Mouse (Mus musculus) cerebellum, adult 8-10 months (tissue): ENCODE data around the gene Rab3ip.

ENCODE experiments used
- DNase-seq: peaks from one replicate; pipeline ENCODE4 v3.0.0; 2022

Gene Rab3ip

DNA sequence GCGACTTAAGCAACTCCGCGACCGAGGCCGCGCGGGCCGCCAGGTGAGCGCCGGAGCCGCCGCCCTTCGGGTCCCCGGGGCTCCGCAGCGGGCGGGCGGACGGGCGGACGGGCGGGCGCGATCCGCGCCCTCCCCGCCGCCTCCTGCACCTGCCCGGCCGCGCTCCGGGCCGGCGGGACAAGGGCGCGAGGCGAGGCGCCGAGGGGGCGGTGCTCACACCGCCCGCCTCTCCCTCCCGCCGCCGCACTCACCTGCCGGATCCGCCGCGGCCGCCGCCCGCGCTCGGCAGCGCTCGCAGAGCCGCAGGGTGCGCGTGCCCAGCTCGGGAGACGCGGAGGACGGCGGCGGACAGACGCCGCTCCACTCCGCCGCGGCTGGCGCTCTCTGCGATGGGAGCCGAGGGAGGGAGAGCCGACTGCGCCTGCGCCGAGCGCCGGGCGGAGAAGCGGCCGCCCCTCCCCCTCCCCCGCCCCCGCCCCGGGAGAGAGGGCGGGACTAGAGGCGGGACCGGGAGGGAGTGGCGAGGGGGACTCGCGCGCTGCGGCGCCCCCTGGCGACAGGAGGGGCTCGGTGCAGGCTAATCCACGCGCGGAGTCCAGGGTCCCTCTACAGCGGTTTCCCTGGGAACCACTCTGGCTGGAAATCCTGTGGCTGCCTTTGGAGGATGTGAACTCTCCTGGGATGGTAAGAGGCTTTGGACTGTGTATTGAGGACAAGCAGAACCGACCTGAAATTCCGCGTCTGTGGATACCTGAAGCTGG lies at the start of gene Rab3ip:
Gene Rab3ip, minus strand, starts transcription at position 761 of the 761 bp plus-strand sequence.
- peak; percentile 92 for DNase-seq

DNA sequence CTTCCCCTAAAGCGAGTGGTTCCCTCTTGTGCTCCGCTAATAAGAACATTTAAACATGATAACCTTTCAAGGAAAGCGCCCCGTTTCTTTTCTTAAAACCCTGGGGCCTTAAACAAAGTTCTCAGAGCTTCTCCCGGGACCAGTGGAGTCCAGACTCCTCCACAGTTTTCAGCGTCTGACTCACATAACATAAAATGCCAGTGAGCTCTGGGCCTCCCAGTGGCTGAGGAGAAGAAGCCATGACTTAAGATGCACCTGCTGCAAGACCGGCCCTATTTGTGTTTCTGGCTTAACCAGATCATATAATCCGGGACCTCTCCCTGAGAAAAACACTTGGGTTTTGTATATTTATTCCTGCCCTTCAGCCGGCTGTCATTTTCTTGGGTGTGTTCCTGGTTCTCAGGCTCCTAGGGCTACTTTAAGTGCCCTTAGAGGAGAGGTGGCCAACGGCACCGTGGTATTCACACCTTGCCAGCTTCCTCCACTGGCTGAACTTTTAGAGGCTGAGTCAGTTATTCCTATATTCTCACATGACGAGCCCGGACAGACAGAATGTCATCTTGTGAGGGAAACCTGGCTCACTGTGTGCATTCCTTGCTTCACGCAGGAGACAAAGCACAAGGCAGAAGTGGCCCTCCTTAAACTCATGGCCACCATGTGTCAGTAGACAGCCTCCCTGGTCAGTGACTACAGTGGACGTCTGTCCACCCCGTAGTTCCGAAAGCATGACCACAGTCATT lies 48.3 kb upstream of the Rab3ip start:
- DNase-seq = no peak

DNA sequence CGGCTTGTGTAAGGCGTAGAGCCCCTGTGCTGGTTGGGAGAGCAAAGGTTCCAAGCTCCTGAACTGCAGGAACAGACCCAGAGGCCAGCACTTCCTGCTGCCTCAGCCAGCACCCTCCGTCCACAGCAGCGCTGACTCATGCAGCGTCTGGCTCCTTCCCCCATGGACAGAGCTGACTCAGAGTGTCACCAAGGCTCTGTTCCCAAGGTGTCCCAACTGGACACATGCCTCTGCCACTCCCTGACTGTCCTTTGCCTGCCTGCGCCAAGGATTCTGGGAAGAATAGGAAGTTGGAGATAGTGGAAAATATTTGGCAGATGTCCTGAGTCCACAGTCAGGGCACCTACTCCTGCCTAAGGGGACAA lies 45.6 kb upstream of the Rab3ip start:
- no peak for DNase-seq

DNA sequence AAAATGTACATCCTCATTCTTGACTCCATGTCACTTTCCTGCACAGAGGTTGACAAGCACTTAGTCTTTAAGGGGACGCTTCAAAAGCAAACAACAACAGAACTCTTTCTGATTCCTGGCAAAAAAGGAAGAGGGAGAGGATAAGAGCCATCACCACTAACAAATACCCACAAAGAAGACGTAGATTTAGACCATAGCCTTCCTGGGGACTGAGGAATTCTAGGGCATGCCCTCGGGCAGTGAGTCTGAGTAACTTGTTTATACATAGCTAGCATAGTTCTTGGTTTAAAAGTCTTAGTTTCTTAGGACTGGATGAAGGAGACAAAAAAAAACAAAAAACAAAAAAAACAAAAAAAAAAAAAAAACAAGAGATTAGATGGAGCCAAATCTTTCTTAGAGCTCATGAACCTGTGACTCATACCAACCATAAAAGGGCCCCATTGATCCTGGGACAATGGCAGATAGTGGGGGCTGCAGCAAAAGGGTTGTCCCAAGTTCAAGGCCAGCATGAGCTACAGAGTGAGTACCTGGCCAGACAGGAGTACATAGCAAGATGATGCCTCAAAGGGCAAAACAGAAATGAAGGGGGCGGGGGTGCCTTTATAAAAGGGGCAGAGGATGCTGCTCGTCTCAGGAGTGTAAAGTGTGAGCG lies 45.1 kb upstream of the Rab3ip start:
- no peak for DNase-seq

DNA sequence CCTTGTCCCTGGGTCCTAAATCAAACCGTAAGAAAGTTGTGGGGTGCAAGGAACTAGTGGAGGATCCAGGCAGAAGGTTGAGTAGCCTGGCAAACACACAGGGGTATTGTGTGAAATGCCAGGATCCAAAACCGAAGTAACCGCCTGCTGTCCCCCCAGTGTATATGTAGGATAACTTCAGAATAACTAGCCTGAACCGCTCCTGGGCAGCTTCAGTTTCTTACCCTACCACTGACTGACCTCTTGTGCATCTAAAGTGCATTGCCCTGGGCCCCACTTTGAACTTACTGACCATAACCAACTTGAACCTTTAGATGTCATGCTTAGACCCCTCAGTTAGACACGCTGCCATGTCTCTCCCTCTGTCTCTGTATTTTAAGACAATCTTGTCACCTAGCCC lies 44.6 kb upstream of the Rab3ip start:
- no peak for DNase-seq

DNA sequence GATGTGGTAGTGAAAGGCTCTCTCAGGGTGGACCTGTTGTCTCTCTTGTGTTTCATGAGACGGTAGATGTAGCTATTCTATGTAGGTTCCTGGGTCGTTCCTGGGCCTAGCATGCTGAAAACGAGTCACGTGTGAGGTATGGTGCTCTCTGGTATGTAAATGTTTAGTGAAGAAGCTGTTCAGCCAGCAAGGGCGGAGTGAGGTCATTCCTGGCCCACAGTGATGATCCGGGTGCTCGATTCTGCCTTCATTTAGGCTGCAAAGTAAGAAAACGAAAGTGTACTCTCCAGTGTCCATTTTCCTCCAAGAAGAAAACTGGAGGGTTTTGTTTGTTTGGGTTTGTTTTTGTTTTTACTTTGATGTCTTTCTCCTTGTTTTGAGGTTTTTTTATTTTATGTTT lies 43.4 kb upstream of the Rab3ip start:
- DNase-seq = no peak

DNA sequence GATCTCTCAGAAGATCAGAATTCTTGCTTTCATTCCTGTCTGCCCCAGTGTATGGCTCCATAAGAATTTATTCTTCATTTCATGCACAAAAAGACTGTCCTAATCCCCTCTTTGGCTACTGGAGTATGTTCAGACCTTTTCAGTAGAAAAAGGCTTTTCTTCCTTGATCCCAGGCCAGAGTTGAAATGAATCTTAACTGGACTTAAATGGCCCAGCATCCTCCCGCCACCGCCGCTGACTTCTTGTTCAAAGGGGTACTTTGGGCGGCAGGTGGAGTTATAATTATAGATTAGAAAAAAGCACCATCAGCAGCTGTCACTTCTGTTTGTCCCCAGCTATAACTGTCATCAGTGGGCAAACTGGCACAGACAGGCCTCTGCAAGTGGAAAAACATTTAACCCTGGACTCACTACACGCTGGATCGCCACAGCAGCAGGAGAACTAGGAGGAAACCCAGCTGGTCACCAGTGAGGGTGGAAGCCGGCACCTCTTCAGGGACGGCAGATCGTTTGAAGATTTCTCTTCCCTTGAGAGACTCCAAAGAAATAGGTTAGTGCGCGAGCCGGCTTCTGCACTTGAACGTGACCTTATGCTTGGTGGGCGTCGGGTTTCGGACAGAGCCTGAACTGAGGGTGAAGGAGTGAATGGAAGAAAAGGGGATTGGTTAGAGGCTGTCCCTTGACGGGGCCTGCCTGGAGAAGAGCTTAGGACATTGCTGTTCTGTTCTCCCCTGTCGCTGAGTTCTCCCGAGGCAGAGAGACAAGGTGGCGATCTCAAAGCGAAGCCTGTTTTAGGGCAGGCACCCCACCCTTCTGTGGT lies 35.9 kb upstream of the Rab3ip start, which contains the start of gene Best3:
Gene Best3, plus strand, starts transcription at position 51 of the 819 bp plus-strand sequence.
- no peak for DNase-seq

DNA sequence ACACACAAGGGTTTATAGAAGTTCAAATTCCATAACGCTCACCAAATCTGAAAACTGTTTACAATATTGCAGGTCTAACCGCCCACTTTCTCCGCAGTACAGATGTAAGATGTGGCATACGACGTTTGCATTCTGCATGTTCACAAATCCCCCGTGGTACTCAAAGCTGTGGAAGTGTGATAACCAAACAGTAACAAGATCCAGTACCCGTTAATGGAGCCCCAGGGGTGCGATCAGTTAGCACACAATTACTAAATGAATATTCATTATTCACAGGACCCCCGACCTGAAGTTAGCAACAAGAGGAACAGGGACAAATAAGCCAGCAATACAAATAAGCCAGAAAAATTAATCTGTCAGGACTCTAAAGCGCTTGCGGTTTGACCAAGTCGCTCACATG lies 34.3 kb upstream of the Rab3ip start:
- no peak for DNase-seq

DNA sequence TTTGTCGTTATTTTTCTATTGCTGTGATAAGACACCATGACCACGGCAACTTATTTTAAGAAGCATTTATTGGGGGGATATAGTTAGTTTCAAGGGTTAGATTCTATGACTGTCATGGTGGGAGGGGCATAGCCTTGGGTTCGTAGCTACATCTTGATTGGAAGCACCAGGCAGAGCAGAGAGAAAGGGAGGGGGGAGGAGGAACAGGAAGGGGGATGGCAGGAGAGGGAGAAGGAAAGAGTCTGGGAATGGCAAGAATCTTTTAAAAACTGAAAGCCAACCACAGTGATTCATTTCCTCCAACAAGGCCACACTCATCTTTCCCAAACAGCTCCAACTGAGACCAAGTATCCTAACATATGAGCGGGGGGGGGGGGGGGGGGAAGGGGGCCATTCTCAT lies 32.0 kb upstream of the Rab3ip start:
- DNase-seq = no peak

DNA sequence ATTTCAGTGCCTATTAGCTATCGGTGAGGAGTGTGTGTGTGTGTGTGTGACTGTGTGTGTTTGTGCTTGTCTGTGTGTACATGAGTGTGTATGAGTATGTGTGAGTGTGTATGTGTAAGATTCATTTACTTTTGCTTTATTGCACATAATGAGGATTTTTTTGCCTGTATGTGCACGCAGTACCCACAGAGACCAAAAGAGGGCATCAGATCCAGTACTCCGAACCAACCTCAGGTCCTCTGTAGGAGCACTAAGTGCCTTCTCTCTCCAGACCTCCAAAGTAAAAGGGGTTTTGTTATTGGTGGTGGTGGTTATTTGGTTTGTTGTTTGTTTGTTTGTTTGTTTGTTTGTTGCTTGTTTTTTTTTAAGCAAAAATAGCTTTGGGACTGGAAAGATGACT lies 30.3 kb upstream of the Rab3ip start:
- DNase-seq = no peak

DNA sequence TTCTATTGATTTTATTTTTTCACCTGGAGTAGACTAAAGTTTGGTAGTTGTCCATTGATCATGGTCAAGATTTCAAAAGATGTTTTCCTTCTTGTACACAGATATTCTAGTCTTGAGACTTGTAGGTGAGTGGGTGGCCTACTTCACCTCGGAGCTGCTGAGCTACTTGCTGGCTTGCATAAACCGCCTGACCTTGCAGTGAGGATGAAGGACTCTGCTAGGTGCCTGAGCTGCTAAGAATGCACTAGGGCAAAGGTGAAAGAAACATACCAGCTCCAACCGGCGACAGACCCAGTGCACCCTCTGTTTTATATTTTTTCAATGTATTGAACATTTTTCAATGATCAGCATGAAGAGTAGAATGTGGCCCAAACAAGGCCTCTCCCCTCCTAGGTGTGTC lies 29.7 kb upstream of the Rab3ip start:
- no peak for DNase-seq

DNA sequence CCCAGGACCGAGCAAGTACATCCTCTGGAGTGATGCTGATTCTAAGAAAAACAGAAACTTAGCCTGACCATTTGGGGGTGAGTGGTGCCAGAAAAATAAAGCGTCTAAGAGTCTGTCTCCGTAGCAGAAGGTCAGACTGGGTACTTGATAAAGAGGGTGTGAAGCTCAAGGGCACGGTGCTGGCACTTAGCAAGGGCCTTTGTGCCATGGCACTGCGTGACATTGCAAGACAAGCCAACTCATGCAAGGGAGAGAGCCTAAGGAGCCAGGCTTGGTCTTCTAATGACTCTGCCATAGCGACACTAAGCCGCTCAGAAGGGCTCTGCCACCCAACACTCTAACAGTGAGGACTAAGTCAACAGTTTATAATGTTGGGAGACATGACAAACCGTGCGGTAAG lies 28.3 kb upstream of the Rab3ip start:
- DNase-seq = no peak

DNA sequence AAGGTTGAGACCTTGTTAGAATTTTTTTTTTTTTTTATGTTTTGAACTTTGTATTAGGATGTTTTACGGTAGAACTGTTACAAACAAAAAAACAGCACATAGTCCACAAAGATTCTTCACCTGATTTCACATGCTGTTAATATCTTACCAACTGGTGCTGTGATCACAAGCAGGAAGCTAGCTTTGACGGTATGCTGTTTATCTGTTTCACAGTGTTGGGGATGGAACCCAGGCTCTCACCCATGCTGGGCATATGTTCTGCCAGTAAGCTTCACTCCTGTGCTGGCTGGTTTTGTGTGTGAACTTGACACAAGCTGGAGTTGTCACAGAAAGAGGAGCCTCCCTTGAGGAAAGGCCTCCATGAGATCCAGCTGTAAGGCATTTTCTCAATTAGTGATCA lies 27.3 kb upstream of the Rab3ip start:
- no peak for DNase-seq

DNA sequence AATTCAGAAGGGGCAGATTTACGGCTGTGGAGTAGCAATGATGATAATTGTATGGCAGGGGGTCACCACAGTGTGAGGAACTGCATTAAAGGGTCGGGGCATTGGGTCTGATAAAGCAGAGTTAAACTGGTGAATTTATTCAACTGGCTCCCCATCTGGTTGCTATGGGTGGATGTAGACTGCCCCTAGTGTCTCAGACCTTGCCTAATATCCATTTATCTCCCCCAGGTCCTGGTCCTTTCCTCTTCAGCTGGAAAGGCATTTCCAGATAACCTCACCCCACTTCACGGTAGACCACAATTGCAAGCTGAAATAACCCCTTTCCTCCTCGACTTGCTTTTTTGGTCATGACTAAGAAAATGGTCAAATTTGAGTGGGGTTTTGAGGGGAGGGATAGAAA lies 26.9 kb upstream of the Rab3ip start:
- DNase-seq = no peak

DNA sequence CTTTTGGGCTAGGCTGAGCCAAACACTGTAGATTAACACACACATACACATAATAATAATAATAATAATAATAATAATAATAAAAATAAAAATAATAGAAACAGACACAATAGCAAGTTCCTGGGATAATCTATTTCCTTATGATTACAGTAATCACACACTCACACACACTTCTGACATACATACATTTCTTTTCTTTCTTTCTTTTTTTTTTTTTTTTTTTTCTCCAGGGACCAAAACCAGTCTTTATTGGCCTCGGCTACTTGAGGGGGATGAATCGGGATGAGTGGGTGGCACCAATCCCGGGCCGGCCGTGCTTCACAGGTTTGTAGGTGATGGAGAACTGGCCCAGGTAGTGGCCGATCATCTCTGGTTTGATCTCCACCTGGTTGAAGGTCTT lies 21.9 kb upstream of the Rab3ip start, which contains the start of gene Gm10271:
Gene Gm10271, minus strand, starts transcription at position 101 of the 400 bp plus-strand sequence.
- DNase-seq = no peak

DNA sequence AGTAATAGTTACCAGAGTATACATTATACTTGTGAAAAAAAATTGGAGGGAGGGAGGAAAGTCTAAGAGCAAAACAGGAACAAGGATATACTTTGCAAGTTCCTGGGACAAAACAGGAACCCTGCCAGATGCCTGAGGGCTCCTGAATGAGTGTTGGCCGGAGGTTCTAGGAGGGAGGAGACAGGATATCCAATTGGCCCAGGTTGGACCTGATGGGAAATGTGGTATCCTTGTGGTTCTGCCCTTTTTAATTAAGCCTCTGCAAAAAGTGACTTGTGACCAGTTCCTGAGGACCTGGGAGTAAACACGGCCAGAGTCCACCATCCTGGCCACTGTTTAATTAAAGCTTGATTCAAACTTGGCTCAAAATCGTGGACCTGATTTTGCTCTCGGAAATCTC lies 18.2 kb upstream of the Rab3ip start:
- DNase-seq = no peak

DNA sequence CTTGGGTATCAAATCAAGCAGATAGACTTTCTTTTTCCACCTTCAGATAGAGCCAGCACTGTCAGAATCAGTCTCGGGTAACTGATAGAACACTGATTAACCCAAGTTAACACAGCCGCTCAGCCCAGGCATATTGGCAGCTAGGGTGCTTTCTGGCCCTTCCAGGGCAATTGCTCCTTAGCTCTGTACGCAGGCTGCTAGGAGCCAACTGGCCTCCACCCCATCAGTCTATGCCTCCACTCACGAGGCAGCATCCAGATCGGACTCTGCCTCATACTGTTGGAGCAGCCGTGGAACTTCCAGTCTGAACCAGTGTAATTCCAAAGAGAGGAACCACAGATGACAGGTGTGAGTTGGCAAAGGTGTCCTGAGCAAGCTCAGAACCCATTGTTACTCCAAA lies 15.5 kb upstream of the Rab3ip start:
- no peak for DNase-seq

DNA sequence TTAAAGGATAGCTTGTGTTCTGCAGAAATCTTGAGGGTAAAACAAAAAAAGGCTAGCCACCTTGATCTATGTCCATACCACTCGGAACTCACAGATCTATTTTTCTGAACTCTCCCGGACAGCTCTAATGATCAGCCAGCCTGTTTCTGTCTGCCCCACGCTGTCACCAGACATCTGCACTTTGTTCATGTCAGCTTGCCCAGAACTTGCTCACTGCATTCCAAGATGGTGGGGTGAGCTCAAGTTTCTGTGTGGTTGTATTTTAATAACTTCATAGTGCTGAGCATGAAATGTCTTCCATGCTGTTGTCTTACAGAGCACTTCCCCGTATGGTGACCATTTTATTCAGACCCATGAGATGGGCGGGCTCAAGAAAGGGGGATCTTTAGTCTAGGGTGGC lies 14.7 kb upstream of the Rab3ip start:
- DNase-seq = no peak

DNA sequence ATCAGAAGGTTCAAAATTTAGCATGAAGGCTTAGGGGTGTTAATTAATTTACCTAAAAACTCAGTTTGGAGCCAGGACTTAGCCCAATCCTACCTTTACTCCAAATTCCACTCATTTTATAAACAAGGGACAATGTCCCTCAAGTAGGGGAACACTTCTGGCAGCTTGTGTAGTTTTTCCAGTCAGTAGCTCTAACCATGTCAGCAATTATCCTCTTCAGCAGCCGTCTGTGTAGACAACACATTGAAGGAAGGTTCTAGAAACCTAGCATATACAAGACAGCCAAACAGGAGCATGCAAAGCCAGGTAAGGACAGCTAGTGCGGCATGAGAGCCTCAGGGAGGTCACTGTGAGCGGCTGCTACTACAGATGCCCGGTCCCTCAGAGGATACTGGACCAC lies 14.0 kb upstream of the Rab3ip start:
- DNase-seq = no peak

DNA sequence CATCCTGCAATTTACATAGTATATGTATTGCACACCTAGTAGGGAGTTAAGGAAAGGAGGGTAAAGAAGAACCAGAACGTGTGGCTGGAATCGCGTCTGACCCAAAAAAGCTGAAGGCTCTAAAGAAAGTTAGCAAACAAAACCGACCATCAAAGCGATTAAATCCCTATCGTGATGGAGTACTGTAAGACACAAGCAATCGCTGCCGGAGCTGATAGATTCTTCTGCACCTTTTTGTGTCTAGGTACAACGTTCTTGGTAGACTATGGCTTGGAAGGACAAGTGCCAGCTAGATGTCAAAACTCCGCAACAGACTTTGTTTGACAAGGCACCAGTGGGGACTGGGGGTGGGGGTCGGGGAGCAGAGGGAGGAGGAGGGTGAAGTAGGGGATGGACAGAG lies 13.5 kb upstream of the Rab3ip start:
- no peak for DNase-seq

DNA sequence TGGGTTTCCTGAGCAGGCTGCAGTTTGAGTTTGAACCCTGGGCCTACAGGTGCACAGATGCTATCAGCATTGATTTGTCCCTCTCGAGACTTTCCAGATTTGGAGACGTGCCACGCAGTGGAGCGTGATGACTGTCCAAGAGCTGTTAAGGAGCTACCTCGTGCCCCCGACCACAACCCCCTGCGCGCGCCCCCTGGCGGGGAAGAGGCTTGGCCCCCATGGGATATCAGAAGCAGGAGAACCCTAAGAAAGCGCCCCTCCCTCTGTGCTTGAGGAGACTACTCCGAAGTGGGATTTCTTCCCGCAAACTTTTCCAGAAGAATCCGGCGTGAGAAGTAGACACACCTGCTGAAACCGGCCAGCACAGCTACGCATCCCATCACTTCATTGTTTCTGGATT lies 12.2 kb upstream of the Rab3ip start:
- DNase-seq = no peak

DNA sequence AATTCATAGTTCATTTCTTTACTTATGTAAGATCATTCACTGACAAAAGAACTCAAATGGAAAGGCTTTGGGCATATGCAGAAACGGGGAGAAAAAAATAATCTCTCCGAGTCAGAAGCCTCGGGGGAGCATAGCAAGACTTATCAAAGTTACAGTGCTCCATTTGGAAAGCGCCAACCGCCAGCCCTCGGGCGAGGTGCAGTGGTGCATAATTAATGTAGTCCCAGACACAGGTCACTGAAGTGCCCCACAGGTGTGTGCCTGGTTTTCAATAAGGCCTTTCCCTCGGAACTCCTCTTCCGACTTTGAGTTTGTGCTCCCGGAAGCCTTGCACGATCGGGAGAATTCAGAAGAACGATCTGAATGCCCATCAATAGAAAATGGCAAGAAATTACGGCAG lies 11.6 kb upstream of the Rab3ip start:
- no peak for DNase-seq

DNA sequence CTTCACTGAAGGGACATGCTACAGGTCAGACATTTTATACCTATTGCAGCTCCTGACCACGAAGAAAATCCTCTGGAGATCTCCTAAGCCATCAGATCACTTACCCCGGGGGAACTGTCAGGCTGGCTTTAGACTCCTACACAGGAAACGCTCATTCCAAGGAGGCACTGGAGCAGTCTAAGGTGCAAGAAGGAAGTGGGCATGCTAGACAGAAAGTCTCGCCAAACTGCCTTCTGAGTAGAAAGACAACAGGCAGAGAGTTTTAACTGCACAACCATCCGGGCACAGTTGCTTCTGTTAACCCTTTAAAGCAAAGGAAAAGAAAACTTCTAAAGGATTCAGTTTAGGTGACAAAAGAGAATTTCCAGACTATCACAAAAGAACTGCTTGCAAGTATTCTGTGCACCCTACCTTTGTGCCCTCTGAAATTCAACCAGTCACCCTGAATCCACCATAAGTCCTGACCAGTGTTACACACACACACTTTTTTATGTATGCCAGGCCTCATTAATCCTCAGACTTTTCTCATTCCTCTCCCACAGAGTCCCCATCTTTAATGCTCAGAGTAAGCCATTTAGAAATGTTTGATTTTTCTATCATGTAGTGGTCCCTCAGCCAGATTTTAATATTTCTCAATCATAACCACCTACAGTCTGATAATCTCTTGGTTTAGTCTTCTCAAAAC lies 7.4 kb upstream of the Rab3ip start:
- DNase-seq = no peak
